Mouse (Mus musculus): ENCODE data around the gene Ust.

DNA sequence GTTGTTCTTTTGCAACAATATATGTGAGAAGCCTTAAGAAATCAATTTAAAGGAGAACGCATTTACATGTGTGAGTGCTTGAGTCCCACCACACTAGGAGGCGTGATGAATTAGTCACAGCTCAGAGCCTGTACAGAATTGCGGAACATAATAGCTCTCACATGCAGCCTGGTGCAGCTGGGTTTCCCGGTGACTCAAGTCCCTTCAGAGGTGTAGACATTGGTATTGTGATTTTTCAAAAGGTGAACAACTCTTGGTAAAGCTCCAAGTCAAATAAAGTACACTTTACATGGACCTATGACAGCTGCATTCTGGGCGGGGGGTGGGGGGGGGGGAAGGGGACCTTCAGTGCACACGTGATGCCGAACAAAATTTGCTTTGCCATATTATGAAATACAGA lies 344.4 kb downstream of the Ust start:
- TF ChIP-seq CTCF (conservative IDR thresholded peaks at IDR 0.05 in 1 of 2, IDR thresholded peaks at IDR 0.05 in 1 of 2; ENCODE audit: low read depth in 2 of 2, low read length in 2 of 2) (no peak), MYC (IDR thresholded peaks at IDR 0.05; ENCODE audit: low read depth, low read length) (no peak), E2F4 (IDR thresholded peaks at IDR 0.05; ENCODE audit: insufficient replicate concordance, low read depth, low read length) (no peak), ELF1 (IDR thresholded peaks at IDR 0.05; ENCODE audit: low read depth, low read length) (no peak), EP300 (IDR thresholded peaks at IDR 0.05; ENCODE audit: low read length) (no peak), HCFC1 (IDR thresholded peaks at IDR 0.05; ENCODE audit: low read depth, low read length) (no peak), POLR2A (IDR thresholded peaks at IDR 0.05; ENCODE audit: low read depth, low read length) (no peak), SIN3A (IDR thresholded peaks at IDR 0.05; ENCODE audit: low read length) (no peak)

All from CH12.LX (cell line).